Mouse (Mus musculus) embryonic facial prominence, embryonic 10.5 days (tissue): ENCODE measurements around the gene Pcdh7. TPM values are rescaled to one million over a fixed set of nuclear protein-coding genes. Genes with fewer than 3 reads are reported as not detected.

Source experiments
- DNase-seq: peaks from one replicate; pipeline ENCODE4 v3.0.0-alpha.2; 2017; ENCODE audit warnings: low spot score
- H3K27ac ChIP-seq: fragments of 300-500 bp; sonication (generic); replicated peaks from 2 replicates; pipeline ENCODE4 v1.5.1; 2016; ENCODE audit warnings: mild to moderate bottlenecking
- H3K27me3 ChIP-seq: fragments of 300-500 bp; sonication (generic); replicated peaks from 2 replicates; pipeline ENCODE4 v1.6.1; 2016; ENCODE audit warnings: low read depth, mild to moderate bottlenecking; ENCODE audit not compliant: poor library complexity, severe bottlenecking
- H3K36me3 ChIP-seq: fragments of 300-500 bp; sonication (generic); replicated peaks from 2 replicates; pipeline ENCODE4 v1.6.1; 2016; ENCODE audit warnings: mild to moderate bottlenecking, moderate library complexity
- H3K4me1 ChIP-seq: fragments of 300-500 bp; sonication (generic); 2 replicates; pipeline ENCODE4 v1.6.1; 2016
- H3K4me3 ChIP-seq: fragments of 300-500 bp; sonication (generic); 2 replicates; pipeline ENCODE4 v1.5.1; 2016; ENCODE audit warnings: mild to moderate bottlenecking, moderate library complexity
- H3K9me3 ChIP-seq: fragments of 300-500 bp; sonication (generic); 2 replicates; pipeline ENCODE4 v1.6.1; 2016; ENCODE audit warnings: mild to moderate bottlenecking
- WGBS: fragments of 180-500 bp; shearing (Covaris S2); methylation state at CpG from one replicate; pipeline ENCODE4 v1.1.7; 2016; 5-methylcytosine and 5-hydroxymethylcytosine counted together
- polyA plus RNA-seq: library from polyadenylated mRNA; unstranded; fragments of >200 nt; fragmentation: Nextera tagmentation; extraction: Ambion mirVana; gene quantifications from 2 replicates; pipeline ENCODE4 v1.2.1, GENCODE M21; 2016

The Pcdh7 gene
- polyA plus RNA-seq, 1 experiment from 2014 or later, result 7.0 TPM

DNA sequence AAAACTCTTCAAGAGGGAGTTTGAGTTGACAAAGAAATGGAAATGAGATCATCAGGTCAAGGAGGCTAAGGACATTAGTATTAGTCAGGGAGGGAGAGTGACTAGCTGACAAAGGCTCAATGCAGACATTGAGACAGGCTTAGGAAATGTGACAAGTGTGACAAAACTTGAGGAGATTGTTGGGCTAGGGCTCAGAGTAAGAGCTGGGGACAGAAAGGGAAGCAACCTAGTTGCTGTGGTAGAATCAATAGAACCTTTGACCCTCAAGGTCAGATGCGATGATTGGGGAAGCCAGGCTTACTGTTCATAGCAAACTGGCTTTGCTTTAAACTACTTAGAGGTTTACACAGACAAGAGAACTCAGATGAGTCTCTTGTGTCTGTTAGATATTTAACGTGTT is 303.6 kb downstream of the Pcdh7 start:
- Histone ChIP-seq H3K36me3 (no peaks in the 10 kb centered on the region), H3K4me1 (no peaks in the 10 kb centered on the region), H3K27ac (no peak overlapping the region), H3K27me3 (no peaks in the 10 kb centered on the region), H3K4me3 (no peak overlapping the region), H3K9me3 (no peaks in the 10 kb centered on the region)
- DNase-seq, result no peak
- WGBS, result 58% methylated on average over 2 of the region's 2 CpGs

DNA sequence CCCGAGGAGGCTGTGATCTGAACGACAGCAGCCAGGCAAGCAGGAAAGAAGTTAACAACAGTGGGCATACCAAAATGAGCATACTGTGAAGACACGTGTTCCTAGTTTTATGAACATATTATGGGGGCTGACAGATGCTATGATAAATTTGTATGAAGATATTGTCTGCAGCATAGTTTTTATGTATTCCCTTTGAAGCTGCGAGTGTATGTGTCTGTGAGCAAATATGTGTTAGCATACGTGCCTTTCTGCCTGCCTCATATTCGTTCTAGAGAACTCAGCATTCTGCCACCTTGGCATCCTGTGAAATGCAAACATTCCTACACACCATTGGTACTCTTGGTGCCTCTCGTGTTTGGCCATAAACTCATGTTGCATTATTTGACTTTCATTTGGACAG is 307.4 kb downstream of the Pcdh7 start:
- Histone ChIP-seq H3K27ac (no peak overlapping the region), H3K4me1 (no peaks in the 10 kb centered on the region), H3K36me3 (no peaks in the 10 kb centered on the region), H3K9me3 (no peaks in the 10 kb centered on the region), H3K27me3 (no peaks in the 10 kb centered on the region), H3K4me3 (no peak overlapping the region)
- no peak for DNase-seq
- 83% methylated on average over 7 of the region's 7 CpGs for WGBS

DNA sequence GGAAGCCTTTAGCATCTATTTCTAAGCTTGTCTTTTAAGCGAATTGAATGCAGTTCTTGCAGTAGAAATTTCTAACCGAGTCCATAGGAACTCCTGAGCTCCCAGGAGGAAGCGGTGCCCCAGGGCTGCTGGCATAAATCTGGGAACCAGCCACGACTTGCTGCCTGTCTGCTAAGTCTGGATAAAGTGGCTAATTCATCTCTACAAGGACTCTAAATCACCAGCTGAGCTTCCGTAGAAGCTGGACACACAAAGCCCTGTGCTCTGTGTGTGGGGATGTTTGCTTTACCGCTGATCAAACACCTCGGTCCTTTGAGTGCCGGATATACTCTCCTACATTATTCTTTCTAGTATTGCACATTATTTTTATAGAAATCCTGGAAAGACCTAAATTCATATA is 308.0 kb downstream of the Pcdh7 start:
- Histone ChIP-seq H3K4me1 (no peaks in the 10 kb centered on the region), H3K27ac (no peak overlapping the region), H3K4me3 (no peak overlapping the region), H3K27me3 (no peaks in the 10 kb centered on the region), H3K36me3 (no peaks in the 10 kb centered on the region), H3K9me3 (no peaks in the 10 kb centered on the region)
- WGBS, result 34% methylated on average over 8 of the region's 8 CpGs
- peak; percentile 18 for DNase-seq

GRCm38 (mm10) chr5:58039875-58040274 is 322.1 kb downstream of the Pcdh7 start:
- Histone ChIP-seq H3K36me3 (no peaks in the 10 kb centered on the region), H3K4me3 (no peak overlapping the region), H3K4me1 (peaks cover 11% of the 10 kb centered on the region; the same call in 1 of the 2 replicates), H3K9me3 (no peaks in the 10 kb centered on the region), H3K27ac (no peak overlapping the region), H3K27me3 (no peaks in the 10 kb centered on the region)
- no peak for DNase-seq
- WGBS, result 54% methylated on average over 3 of the region's 3 CpGs

DNA sequence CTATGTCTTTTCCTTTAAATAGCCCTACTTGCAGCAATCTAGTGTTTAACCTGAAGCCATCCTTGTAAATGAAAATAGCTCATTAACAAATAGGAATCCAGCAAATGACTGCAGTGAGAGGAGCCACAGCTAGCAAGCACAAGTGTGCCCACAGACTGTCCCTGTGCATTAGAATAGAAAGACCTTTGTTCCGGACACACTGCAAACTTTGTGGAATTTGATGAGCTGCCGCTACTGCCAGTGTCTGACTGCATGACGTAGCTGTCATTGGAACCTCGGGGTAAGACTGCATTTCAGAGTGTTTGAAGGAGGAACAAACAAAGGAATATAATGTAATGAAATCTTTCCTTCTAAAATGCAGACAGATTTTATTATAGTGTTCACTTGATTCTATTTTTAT is 326.4 kb downstream of the Pcdh7 start:
- no peak for DNase-seq
- no peak overlapping the region for H3K4me3 ChIP-seq
- H3K9me3 ChIP-seq, result no peaks in the 10 kb centered on the region
- H3K4me1 ChIP-seq, result peaks cover 11% of the 10 kb centered on the region; the same call in 1 of the 2 replicates
- H3K27ac ChIP-seq, result no peak overlapping the region
- WGBS, result 25% methylated on average over 4 of the region's 4 CpGs
- no peaks in the 10 kb centered on the region for H3K27me3 ChIP-seq
- no peaks in the 10 kb centered on the region for H3K36me3 ChIP-seq

DNA sequence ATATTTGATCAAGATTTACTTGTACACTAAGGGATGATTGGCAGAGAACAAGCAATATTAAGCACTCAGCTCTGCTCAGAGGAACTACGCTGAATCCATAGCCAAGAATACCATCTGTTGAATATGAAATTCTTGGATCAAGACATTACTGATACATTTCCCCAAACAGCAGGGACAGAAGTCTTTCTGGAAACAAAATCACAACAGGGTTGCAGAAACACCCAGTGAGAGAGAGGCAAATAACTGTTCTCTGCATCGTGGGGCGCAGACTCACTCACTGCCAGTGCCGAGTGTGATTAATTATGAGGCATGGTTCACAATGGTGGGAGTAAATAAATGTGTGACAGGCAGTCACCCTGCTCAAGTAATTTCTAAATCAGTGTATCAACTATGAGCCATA is 363.3 kb downstream of the Pcdh7 start:
- WGBS, result 86% methylated on average over 4 of the region's 4 CpGs
- no peak overlapping the region for H3K4me3 ChIP-seq
- no peaks in the 10 kb centered on the region for H3K27me3 ChIP-seq
- H3K9me3 ChIP-seq, result no peaks in the 10 kb centered on the region
- peaks cover 4% of the 10 kb centered on the region; the same call in 1 of the 2 replicates for H3K4me1 ChIP-seq
- H3K36me3 ChIP-seq, result no peaks in the 10 kb centered on the region
- no peak for DNase-seq
- no peak overlapping the region for H3K27ac ChIP-seq

DNA sequence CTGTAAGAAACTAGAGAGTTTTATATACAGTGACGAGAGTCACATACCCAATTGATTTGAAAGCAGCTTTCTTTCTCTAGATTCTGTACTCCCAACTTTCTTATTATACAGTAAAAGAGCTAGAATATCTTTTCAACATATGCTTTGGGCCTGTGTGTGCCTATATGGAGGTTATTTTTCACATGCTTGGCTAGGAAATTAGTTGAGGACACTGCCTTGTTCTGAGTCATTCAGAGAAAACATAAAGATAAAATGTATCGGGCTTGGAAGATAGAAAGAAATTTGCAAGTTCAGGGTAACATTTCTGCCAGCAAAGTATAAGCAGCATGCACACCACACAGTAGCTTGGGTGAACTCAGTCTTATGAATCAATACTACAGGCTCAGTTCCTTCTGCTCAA is 364.5 kb downstream of the Pcdh7 start:
- H3K9me3 ChIP-seq, result no peaks in the 10 kb centered on the region
- H3K4me3 ChIP-seq, result no peak overlapping the region
- no peaks in the 10 kb centered on the region for H3K27me3 ChIP-seq
- 93% methylated on average over 2 of the region's 2 CpGs for WGBS
- H3K4me1 ChIP-seq, result peaks cover 4% of the 10 kb centered on the region; the same call in 1 of the 2 replicates
- H3K27ac ChIP-seq, result no peak overlapping the region
- H3K36me3 ChIP-seq, result no peaks in the 10 kb centered on the region
- DNase-seq, result no peak

DNA sequence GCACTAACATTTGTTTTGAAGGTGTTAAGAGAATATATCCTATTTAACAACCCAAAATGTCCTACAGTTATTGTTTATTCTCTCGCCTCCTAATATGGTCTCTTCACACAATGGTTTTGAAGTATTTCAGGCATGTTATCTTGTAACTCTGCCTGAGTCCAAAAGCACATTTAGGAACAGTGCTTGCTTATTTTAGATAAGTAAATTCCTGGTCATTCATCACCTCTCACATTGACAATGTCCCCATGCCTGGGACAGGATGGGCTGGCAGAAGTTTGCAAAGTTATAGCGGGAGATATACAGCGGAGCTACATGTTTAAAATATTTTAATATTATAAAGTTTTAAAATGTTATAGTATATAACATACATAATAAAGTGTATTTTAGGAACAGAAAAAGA is 365.3 kb downstream of the Pcdh7 start:
- 90% methylated on average over 3 of the region's 3 CpGs for WGBS
- no peak overlapping the region for H3K4me3 ChIP-seq
- H3K4me1 ChIP-seq, result peaks cover 4% of the 10 kb centered on the region; the same call in 1 of the 2 replicates
- no peak overlapping the region for H3K27ac ChIP-seq
- H3K27me3 ChIP-seq, result no peaks in the 10 kb centered on the region
- H3K9me3 ChIP-seq, result no peaks in the 10 kb centered on the region
- H3K36me3 ChIP-seq, result no peaks in the 10 kb centered on the region
- no peak for DNase-seq

GRCm38 (mm10) chr5:58083972-58084371 is 366.2 kb downstream of the Pcdh7 start:
- Histone ChIP-seq H3K27me3 (no peaks in the 10 kb centered on the region), H3K36me3 (no peaks in the 10 kb centered on the region), H3K4me1 (peaks cover 4% of the 10 kb centered on the region; the same call in 1 of the 2 replicates), H3K4me3 (no peak overlapping the region), H3K27ac (no peak overlapping the region), H3K9me3 (no peaks in the 10 kb centered on the region)
- no peak for DNase-seq
- 78% methylated on average over 6 of the region's 6 CpGs for WGBS

GRCm38 (mm10) chr5:58108665-58109364 is 391.0 kb downstream of the Pcdh7 start:
- Histone ChIP-seq H3K36me3 (no peaks in the 10 kb centered on the region), H3K27me3 (no peaks in the 10 kb centered on the region), H3K4me3 (no peak overlapping the region), H3K9me3 (no peaks in the 10 kb centered on the region), H3K4me1 (no peaks in the 10 kb centered on the region), H3K27ac (no peak overlapping the region)
- WGBS, result 87% methylated on average over 4 of the region's 4 CpGs
- no peak for DNase-seq

- DNase-seq, result no peak
- WGBS, result 64% methylated on average over 3 of the region's 3 CpGs
- H3K4me1 ChIP-seq, result no peaks in the 10 kb centered on the region
Observed at GRCm38 (mm10) chr5:58116096-58116495, 398.3 kb downstream of the Pcdh7 start.

DNA sequence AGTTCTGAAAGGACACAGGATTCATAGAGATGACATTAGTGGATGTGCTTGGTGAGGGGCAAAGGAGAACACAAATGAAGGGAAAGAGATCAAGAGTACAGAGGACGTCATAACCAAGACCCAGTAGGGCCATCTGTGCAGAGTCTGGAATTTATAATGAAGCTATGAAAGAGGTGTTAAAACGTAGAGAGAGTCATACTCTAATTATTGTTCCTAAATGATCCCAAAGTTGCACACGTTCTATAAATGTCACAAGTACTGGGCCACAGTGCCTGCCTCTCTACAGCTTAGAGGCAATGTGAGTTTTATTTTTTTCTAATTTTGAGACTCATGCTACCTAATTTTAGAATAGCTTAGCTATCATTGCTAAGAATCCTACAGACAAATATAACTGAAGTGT is 400.1 kb downstream of the Pcdh7 start:
- Histone ChIP-seq H3K4me1 (no peaks in the 10 kb centered on the region), H3K27me3 (no peaks in the 10 kb centered on the region), H3K4me3 (no peak overlapping the region), H3K9me3 (no peaks in the 10 kb centered on the region), H3K27ac (no peak overlapping the region), H3K36me3 (no peaks in the 10 kb centered on the region)
- DNase-seq, result no peak
- 77% methylated on average over 3 of the region's 3 CpGs for WGBS

More at GRCm38 (mm10) chr5:58116096-58116495, 398.3 kb downstream of the Pcdh7 start:
- no peaks in the 10 kb centered on the region for H3K27me3 ChIP-seq
- H3K9me3 ChIP-seq, result no peaks in the 10 kb centered on the region
- H3K4me3 ChIP-seq, result no peak overlapping the region
- no peak overlapping the region for H3K27ac ChIP-seq
- H3K36me3 ChIP-seq, result no peaks in the 10 kb centered on the region

GRCm38 (mm10) chr5:58118930-58119611 is 401.3 kb downstream of the Pcdh7 start:
- Histone ChIP-seq H3K9me3 (no peaks in the 10 kb centered on the region), H3K36me3 (no peaks in the 10 kb centered on the region), H3K4me3 (no peak overlapping the region), H3K27me3 (no peaks in the 10 kb centered on the region), H3K4me1 (no peaks in the 10 kb centered on the region), H3K27ac (no peak overlapping the region)
- peak; percentile 15 for DNase-seq
- WGBS, result 17% methylated on average over 3 of the region's 3 CpGs
